Mouse (Mus musculus) hindbrain, embryonic 13.5 days (tissue): ENCODE results near the gene Sumf1. TPM values are rescaled to one million over a fixed set of nuclear protein-coding genes. Genes with fewer than 3 reads are reported as not detected.

ENCODE experiments used
- ATAC-seq: fragments of 200-750 bp; cut with Nextera tagmentation; 2 replicates; pipeline ENCODE4 v1.8.0; 2017; ENCODE audit warnings: moderate TSS enrichment; ENCODE audit not compliant: low FRiP score
- H3K27ac ChIP-seq: fragments of 300-500 bp; sonication (generic); 2 replicates; pipeline ENCODE4 v1.5.1; 2015; ENCODE audit warnings: inconsistent platforms, mild to moderate bottlenecking, moderate library complexity
- H3K27me3 ChIP-seq: fragments of 300-500 bp; sonication (generic); 2 replicates; pipeline ENCODE4 v1.6.1; 2015; ENCODE audit warnings: mild to moderate bottlenecking, inconsistent platforms
- H3K36me3 ChIP-seq: fragments of 300-500 bp; sonication (generic); 2 replicates; pipeline ENCODE4 v1.6.1; 2015; ENCODE audit warnings: mild to moderate bottlenecking, inconsistent platforms
- H3K4me1 ChIP-seq: fragments of 300-500 bp; sonication (generic); replicated peaks from 2 replicates; pipeline ENCODE4 v1.6.1; 2015; ENCODE audit warnings: inconsistent platforms
- H3K4me2 ChIP-seq: fragments of 300-500 bp; sonication (generic); 2 replicates; pipeline ENCODE4 v1.6.1; 2015; ENCODE audit warnings: inconsistent platforms, mild to moderate bottlenecking, moderate library complexity
- H3K4me3 ChIP-seq: fragments of 300-500 bp; sonication (generic); 2 replicates; pipeline ENCODE4 v1.5.1; 2015; ENCODE audit warnings: mild to moderate bottlenecking, inconsistent platforms
- H3K9ac ChIP-seq: fragments of 300-500 bp; sonication (generic); 2 replicates; pipeline ENCODE4 v1.6.1; 2015; ENCODE audit warnings: mild to moderate bottlenecking, inconsistent platforms
- H3K9me3 ChIP-seq: fragments of 300-500 bp; sonication (generic); 2 replicates; pipeline ENCODE4 v1.6.1; 2016; ENCODE audit warnings: inconsistent platforms
- WGBS: fragments of 180-500 bp; shearing (Covaris S2); methylation state at CpG from one replicate; pipeline ENCODE4 v1.1.7; 2015; 5-methylcytosine and 5-hydroxymethylcytosine counted together
- polyA plus RNA-seq: library from polyadenylated mRNA; unstranded; fragments of >200 nt; fragmentation: Nextera tagmentation; extraction: Ambion mirVana; gene quantifications from 2 replicates; pipeline ENCODE4 v1.2.1, GENCODE M21; 2015

Sumf1 gene
- 11.3 and 11.7 TPM in 2 replicates for polyA plus RNA-seq

DNA sequence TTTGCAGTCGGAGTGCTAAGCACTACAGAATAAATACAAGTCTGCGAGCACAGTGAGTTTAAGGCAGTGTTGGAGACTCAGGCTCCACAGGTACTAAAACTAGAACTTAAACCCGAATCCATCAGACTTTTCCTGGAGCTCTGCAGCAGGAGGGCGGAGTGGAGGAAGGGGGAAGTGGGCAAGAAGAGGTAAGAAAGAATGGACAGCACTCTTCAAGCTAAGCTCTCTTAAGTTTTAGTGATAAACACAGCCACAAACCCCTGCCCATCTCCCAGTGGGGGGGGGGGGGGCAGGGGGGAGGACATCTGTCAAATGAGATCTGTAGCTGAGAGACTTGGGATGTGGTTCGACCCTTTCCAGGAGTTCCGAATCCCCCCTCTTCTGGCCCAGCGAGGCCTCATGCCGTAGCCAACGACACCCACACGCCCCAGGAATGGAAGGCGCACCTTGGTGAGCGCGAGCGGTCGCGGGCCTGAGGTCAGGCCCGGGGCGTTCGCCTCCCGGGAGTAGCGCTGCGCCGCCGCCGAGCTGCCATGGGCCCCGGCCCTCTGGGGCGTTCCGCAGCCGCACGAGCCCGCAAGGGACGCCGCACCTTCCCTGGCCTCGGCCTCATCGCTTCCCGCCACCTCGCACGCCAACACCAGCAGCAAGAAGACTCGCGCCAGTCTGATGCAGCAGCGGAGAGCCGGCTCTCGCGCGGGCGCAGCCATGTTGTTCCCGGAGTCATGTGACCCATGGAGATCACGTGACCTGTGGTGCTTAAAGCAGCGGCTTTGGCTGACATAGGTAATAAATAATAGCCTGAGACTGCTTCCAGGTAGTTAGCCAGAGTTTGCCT lies at the start of gene Sumf1:
Sumf1 (minus strand) TSS at position 736 of the 838 bp plus-strand sequence.
- 5% methylated on average over 49 of the region's 49 CpGs for WGBS
- H3K27me3 ChIP-seq: peaks cover 10% of the 10 kb centered on the region; the same call in 1 of the 2 replicates
- H3K4me2 ChIP-seq: peak within 1 kb of the TSS; percentile 89
- peak; percentile 96 for ATAC-seq
- H3K9me3 ChIP-seq: no peaks in the 10 kb centered on the region
- peak within 1 kb of the TSS; percentile 88 for H3K4me3 ChIP-seq
- no peaks in the 10 kb centered on the region; the same call in 1 of the 2 replicates for H3K36me3 ChIP-seq
- H3K4me1 ChIP-seq: peaks cover 8% of the 10 kb centered on the region
- H3K27ac ChIP-seq: 0 out of 2 replicates have a peak within 1 kb of the TSS, but pooled peaks have one; percentile 37
- H3K9ac ChIP-seq: peak within 1 kb of the TSS; percentile 81

DNA sequence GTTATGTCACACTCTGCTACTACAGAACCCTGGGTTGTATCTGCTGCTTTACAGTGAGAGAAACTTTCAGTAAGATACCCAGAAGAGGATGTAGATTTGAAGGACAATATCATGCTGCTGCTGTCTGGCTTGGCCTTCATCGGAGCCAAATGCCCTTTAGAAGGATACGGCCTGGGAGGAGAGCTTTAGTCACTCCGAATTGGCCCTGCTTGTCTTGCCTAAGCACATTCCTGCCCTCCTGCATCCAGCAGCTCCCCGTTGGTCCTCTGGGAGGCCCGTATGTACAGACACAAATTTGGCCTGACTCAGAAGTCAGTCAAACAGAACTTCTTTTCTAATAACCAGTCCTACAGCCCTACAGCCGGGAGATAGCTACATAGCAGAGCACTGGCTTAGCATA lies 49.2 kb upstream of the Sumf1 start:
- 81% methylated on average over 6 of the region's 6 CpGs for WGBS
- peaks cover 38% of the 10 kb centered on the region for H3K4me1 ChIP-seq
- no peak for ATAC-seq

DNA sequence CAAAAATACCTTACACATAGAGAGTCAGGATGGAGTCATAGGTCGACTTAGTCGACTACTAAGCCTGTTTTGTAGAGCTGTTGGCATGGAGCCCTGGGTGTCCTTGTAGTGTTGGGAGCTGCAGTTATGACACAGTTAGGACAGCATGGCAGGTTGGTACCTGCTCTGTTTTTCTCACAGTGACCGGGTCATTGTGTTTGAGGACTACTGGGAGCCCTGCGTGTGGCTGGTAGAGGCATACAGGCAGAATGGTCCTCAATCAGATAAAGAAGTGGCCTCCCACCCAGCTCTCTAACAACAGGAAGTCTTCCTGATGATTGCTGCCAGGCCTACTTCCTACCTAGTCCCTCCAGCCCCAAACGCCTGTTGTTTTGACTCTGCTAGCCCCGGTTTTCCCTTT lies 47.7 kb upstream of the Sumf1 start:
- 71% methylated on average over 6 of the region's 6 CpGs for whole genome bisulfite sequencing

More for the DNA sequence above, 49.2 kb upstream of the Sumf1 start:
- Histone ChIP-seq H3K9ac (no peak overlapping the region), H3K4me2 (no peak overlapping the region), H3K9me3 (no peaks in the 10 kb centered on the region), H3K27me3 (no peaks in the 10 kb centered on the region), H3K36me3 (no peaks in the 10 kb centered on the region), H3K4me3 (no peak overlapping the region), H3K27ac (no peak overlapping the region)

DNA sequence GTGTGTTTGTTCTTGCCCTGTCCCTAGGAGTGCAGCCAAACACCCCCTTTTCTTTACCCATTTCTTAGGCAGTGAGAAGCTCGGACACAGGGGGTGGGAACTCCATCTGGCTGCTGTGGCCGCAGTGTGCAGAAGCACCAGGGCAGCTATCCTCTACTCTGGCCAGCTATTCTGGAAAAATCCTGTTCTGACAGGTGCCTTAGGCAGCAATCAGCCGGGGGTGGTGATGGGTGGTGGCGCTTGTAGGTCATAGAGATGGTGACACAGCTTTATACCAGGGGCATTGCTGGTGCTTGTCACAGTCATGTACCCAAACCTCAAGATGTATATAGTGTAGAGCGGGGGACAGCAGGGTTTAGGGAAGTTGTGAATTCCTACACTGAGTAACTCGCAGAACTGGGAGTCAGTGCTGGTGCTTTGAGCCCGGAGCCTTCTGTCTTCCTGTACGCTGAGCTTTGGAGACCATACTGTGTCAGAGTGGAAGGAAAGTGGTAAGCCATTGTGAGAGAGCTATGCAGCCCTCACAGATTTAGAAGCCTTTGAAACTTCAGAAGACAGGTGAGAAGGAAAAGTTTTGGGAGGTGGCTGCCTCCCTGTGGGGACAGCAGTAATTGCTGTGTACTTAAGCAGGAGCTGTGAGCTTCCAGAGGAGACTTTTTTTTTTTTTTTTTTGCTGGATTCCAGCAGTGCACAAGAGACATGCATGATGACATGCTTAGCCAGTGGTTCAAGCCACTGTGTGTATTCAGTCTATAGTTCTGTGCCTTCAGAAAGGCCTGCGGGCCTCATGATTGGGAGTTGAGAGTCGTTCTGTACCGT lies 46.7 kb upstream of the Sumf1 start:
- peaks cover 29% of the 10 kb centered on the region for H3K4me1 ChIP-seq
- H3K9me3 ChIP-seq: no peaks in the 10 kb centered on the region
- ATAC-seq: no peak
- no peak overlapping the region for H3K4me3 ChIP-seq
- no peaks in the 10 kb centered on the region for H3K36me3 ChIP-seq
- no peak overlapping the region for H3K27ac ChIP-seq
- H3K4me2 ChIP-seq: no peak overlapping the region
- no peak overlapping the region for H3K9ac ChIP-seq
- 84% methylated on average over 11 of the region's 11 CpGs for WGBS
- no peaks in the 10 kb centered on the region for H3K27me3 ChIP-seq

More for the DNA sequence above, 47.7 kb upstream of the Sumf1 start:
- no peak overlapping the region for H3K4me3 ChIP-seq
- H3K27me3 ChIP-seq: no peaks in the 10 kb centered on the region
- no peak overlapping the region for H3K27ac ChIP-seq
- no peak overlapping the region for H3K4me2 ChIP-seq
- peaks cover 34% of the 10 kb centered on the region for H3K4me1 ChIP-seq
- no peak for ATAC-seq
- no peaks in the 10 kb centered on the region for H3K36me3 ChIP-seq
- H3K9me3 ChIP-seq: no peaks in the 10 kb centered on the region
- no peak overlapping the region for H3K9ac ChIP-seq

DNA sequence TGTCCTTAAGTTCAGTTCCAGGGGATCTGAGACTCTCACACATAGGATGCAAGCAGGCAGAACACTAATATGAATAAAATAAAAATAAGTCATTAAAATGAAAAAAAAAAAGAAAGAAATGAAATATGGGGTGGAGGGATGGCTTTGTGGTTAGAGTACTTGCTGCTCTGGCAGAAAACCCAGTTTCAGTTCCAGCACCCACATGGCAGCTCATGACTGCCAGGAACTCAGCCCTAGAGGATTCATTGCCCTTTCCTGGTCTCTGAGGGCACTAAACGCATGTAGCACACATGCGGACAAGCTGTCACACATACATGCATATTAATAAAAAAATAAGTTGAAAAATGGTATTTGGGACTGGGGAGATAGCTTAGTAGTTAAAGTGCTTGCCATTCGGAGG lies 45.2 kb upstream of the Sumf1 start:
- Histone ChIP-seq H3K27ac (no peak overlapping the region), H3K4me2 (no peak overlapping the region), H3K4me1 (peaks cover 19% of the 10 kb centered on the region), H3K9ac (no peak overlapping the region), H3K27me3 (no peaks in the 10 kb centered on the region), H3K4me3 (no peak overlapping the region), H3K36me3 (no peaks in the 10 kb centered on the region), H3K9me3 (no peaks in the 10 kb centered on the region)
- ATAC-seq: no peak
- WGBS: 89% methylated on average over 3 of the region's 3 CpGs

DNA sequence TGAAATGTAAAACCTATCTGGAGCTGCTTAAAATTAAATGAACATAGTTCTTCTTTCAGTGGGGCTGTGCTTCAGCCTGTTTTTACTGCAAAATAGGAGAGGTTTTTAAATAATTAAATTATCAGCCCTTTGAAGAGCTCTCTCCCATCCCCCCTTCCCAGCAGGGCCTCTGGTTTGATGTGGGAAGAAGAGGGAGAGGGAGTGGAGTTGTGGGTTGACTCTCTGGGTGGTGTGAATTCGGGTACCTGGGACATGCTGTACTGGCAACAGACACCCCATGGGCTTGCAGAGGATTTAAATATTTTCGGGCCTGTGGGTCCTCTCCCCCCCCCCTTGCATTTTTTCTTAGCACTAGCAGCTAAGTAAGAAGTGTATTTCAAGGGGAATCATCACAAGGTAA lies 43.2 kb upstream of the Sumf1 start:
- ATAC-seq: no peak
- 19% methylated on average over 2 of the region's 2 CpGs for WGBS

DNA sequence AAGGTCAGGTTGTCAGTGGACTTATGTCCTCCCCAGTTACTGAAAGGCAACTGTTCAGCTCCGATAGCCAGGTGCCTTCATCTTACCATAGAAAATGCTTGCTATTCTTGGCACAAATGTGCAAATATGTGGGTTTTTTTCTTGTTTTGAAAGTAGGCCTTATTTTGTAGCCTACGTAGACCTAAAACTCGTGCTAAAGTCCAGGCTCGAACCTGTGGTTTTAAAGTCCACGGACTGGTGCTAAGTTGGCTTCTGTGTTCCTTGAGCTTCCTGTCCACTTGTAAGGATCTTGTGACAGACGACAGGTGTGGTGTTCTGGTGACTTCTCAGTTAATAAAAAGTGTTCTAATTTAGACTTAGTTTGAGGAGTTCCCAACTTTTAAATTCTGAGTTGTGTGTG lies 42.7 kb upstream of the Sumf1 start:
- Histone ChIP-seq H3K27ac (no peak overlapping the region), H3K27me3 (no peaks in the 10 kb centered on the region), H3K4me1 (peaks cover 6% of the 10 kb centered on the region), H3K36me3 (no peaks in the 10 kb centered on the region), H3K9me3 (no peaks in the 10 kb centered on the region), H3K4me2 (no peak overlapping the region), H3K4me3 (no peak overlapping the region), H3K9ac (no peak overlapping the region)
- WGBS: 76% methylated on average over 6 of the region's 6 CpGs
- no peak for ATAC-seq

More for the DNA sequence above, 43.2 kb upstream of the Sumf1 start:
- Histone ChIP-seq H3K9ac (no peak overlapping the region), H3K36me3 (no peaks in the 10 kb centered on the region), H3K4me1 (peaks cover 12% of the 10 kb centered on the region), H3K4me2 (no peak overlapping the region), H3K27ac (no peak overlapping the region), H3K4me3 (no peak overlapping the region), H3K9me3 (no peaks in the 10 kb centered on the region), H3K27me3 (no peaks in the 10 kb centered on the region)

DNA sequence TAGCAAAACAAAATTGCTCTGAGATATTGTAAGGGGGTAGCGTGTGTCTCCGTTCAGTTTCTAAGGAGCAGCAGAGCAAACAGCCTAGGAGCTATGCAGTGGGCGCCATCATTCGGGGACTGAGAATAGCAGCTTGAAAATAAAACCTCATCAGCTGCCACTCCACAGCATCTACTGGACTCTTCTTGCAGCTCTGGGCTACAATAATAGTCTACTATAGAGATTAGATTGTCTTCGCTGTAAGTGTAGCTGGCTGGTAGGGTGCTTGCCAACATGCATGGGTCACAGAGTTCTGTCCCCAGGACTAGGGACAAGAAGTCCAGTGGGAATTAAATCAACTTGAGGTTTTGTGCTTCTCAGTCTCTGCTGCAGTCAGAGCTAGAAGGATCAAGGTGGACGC lies 42.1 kb upstream of the Sumf1 start:
- H3K36me3 ChIP-seq: no peaks in the 10 kb centered on the region
- no peak overlapping the region for H3K9ac ChIP-seq
- H3K27ac ChIP-seq: no peak overlapping the region
- H3K27me3 ChIP-seq: no peaks in the 10 kb centered on the region
- H3K4me1 ChIP-seq: peaks cover 5% of the 10 kb centered on the region; the same call in 1 of the 2 replicates
- H3K4me2 ChIP-seq: no peak overlapping the region
- no peak overlapping the region for H3K4me3 ChIP-seq
- ATAC-seq: no peak
- no peaks in the 10 kb centered on the region for H3K9me3 ChIP-seq
- WGBS: 92% methylated on average over 6 of the region's 6 CpGs

DNA sequence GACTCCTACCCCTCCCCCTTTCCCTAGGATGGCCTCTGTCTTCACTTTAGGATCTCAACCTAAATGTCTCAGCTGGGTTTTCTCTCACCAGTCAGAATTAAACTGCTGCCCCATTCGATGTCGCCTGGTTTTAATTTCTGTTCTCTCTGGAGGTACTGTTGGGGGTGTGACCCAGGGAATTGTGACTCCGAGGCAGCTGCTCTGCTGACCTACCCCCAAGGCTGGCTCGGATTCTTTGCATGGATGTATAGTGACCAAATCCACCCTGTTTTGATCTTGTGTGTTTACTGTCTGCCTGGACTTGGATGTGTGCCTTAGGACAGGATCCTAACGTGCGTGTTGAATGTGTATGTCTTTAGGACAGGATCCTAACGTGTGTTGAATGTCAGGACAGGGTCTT lies 40.8 kb upstream of the Sumf1 start:
- H3K4me3 ChIP-seq: no peak overlapping the region
- no peak overlapping the region for H3K9ac ChIP-seq
- no peak overlapping the region for H3K27ac ChIP-seq
- WGBS: 74% methylated on average over 7 of the region's 7 CpGs
- no peaks in the 10 kb centered on the region for H3K36me3 ChIP-seq
- no peaks in the 10 kb centered on the region for H3K9me3 ChIP-seq
- H3K27me3 ChIP-seq: no peaks in the 10 kb centered on the region
- no peak overlapping the region for H3K4me2 ChIP-seq
- peaks cover 5% of the 10 kb centered on the region; the same call in 1 of the 2 replicates for H3K4me1 ChIP-seq
- no peak for ATAC-seq

DNA sequence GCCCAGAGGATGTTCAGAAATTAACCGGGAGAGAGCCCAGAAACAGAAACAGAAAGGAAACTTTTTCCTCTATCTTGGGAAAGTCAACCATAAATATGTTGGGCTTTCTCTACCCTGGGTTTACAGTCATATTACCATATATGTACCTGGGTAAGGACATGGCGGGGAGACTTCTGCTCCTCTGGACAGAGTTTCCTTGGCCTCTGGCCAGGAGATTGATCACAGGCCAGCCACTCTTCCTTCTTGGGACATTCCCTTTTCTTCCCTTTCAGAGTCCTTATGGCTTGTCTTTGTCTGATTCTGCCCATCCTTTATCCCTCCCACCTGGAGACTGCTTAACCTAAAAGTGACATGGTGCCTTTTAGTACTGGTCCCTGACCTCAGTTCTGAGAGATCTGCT lies 39.6 kb upstream of the Sumf1 start:
- ATAC-seq: no peak
- Histone ChIP-seq H3K27ac (no peak overlapping the region), H3K4me3 (no peak overlapping the region), H3K36me3 (no peaks in the 10 kb centered on the region), H3K27me3 (no peaks in the 10 kb centered on the region), H3K9me3 (no peaks in the 10 kb centered on the region), H3K9ac (no peak overlapping the region), H3K4me1 (peaks cover 5% of the 10 kb centered on the region; the same call in 1 of the 2 replicates), H3K4me2 (no peak overlapping the region)
- 96% methylated on average over 2 of the region's 2 CpGs for WGBS

DNA sequence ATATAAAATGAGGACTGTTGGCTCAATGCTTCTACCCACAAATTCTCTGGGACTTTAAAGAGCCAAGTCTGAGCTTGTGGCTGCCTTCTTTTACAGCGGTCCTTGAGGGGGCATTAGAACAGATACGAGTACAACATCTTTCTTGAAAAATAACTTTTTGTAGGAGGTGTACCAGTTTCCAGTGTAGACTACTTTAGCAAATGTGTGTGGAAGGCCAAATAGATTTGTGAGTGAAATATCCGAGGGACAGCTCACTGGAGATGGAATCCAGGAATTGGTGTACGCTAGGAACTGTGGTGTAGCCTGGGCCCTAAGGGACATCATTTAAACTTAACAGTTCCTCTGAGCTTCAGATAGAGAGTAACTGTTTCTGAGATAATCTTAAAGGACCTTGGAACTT lies 39.0 kb upstream of the Sumf1 start:
- no peak for ATAC-seq
- Histone ChIP-seq H3K27me3 (no peaks in the 10 kb centered on the region), H3K4me3 (no peak overlapping the region), H3K27ac (no peak overlapping the region), H3K9ac (no peak overlapping the region), H3K4me1 (peaks cover 5% of the 10 kb centered on the region; the same call in 1 of the 2 replicates), H3K4me2 (no peak overlapping the region), H3K9me3 (no peaks in the 10 kb centered on the region), H3K36me3 (no peaks in the 10 kb centered on the region)
- WGBS: 96% methylated on average over 4 of the region's 4 CpGs

DNA sequence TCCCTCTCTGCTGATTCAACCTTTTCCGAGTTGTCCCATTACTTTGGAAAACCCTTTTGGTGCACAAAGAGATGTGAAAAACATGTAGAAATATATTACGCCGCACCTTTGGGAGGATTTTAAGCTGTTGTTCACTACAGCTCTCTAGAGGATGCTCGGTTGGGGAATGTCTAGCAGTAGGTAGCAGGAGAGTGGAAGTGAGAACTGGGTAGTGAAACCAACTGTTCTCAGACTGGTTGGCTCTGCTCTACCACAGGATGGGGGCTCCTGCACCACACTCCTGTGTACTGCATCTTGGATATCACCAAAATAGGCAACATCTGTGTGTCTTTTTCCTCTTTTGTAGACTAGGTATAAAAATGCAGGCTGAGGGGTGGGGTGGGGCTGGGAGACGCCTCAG lies 37.5 kb upstream of the Sumf1 start:
- ATAC-seq: no peak
- no peaks in the 10 kb centered on the region for H3K36me3 ChIP-seq
- H3K9ac ChIP-seq: no peak overlapping the region
- H3K27me3 ChIP-seq: no peaks in the 10 kb centered on the region
- H3K27ac ChIP-seq: no peak overlapping the region
- H3K4me3 ChIP-seq: no peak overlapping the region
- WGBS: 95% methylated on average over 5 of the region's 5 CpGs
- H3K4me1 ChIP-seq: peaks cover 5% of the 10 kb centered on the region; the same call in 1 of the 2 replicates
- no peak overlapping the region for H3K4me2 ChIP-seq
- no peaks in the 10 kb centered on the region for H3K9me3 ChIP-seq
